ENCODE assay signal across 10 mouse cellular contexts in the genomic region with DNA sequence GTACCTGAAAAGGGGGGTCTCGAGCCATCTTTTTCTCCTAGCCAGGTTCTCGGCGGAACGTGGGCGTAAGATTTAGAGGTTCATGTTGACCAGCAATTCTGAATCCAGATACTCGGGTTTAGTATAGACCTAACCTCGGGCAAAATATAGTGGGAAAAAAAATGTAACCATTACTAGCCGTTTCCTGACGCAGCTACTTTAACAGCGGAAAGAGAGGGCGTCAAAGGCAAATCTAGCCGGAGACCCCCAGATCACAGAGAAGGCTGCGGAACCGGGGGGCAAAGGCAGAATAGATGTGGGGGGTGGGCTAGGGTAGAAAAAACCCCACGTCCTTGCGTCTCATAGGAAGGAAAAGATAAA. TPM values are rescaled to one million over a fixed set of nuclear protein-coding genes. Genes with fewer than 3 reads are reported as not detected.
DNase-seq lines count a peak whose midpoint lies in the region; ATAC-seq and TF ChIP-seq lines count a peak whose summit lies in the region.
"Had no signal": no experiment of that assay in that cellular context is flagged by ENCODE, and none has a peak within 500 bp of the region (broad histone marks: within the 10 kb centered on the region; RNA-seq: fewer than 3 reads in every experiment).

No protein-coding gene starts in this region.

- H3K27ac ChIP-seq in kidney, embryonic 14.5 days (ENCODE audit: low read depth, low read length): no peak overlapping the region
- peak overlapping the region; percentile 85 for H3K27ac ChIP-seq in embryonic facial prominence, embryonic 14.5 days (replicated peaks; ENCODE audit: low read depth, low read length)
- H3K27ac ChIP-seq in hindbrain, postnatal 0 days: peak overlapping the region; percentile 87
- peak overlapping the region; percentile 82 for H3K27ac ChIP-seq in midbrain, embryonic 15.5 days

- H3K4me2 ChIP-seq in kidney, embryonic 14.5 days (replicated peaks; ENCODE audit: low read depth, low read length): peak overlapping the region; percentile 41
- H3K4me2 ChIP-seq in embryonic facial prominence, embryonic 14.5 days (ENCODE audit: low read depth, low read length): peak overlapping the region; percentile 52
- peak overlapping the region; percentile 37 for H3K4me2 ChIP-seq in hindbrain, postnatal 0 days (ENCODE audit: low read depth, low read length)
- peak overlapping the region; percentile 55 for H3K4me2 ChIP-seq in midbrain, embryonic 15.5 days

- H3K4me3 ChIP-seq in kidney, embryonic 14.5 days (ENCODE audit: low read length): peak overlapping the region; percentile 42
- H3K4me3 ChIP-seq in embryonic facial prominence, embryonic 14.5 days (ENCODE audit: low read depth, low read length): peak overlapping the region; percentile 53
- peak overlapping the region; percentile 47 for H3K4me3 ChIP-seq in hindbrain, postnatal 0 days (ENCODE audit: low read length)
- peak overlapping the region; percentile 54 for H3K4me3 ChIP-seq in midbrain, embryonic 15.5 days

- no peak for TF ChIP-seq CTCF in hindbrain, postnatal 0 days (IDR thresholded peaks at IDR 0.05; ENCODE audit: low read depth)

- WGBS in kidney, embryonic 14.5 days: 52% methylated on average over 16 of the region's 16 CpGs
- WGBS in embryonic facial prominence, embryonic 14.5 days: 45% methylated on average over 16 of the region's 16 CpGs
- WGBS in hindbrain, postnatal 0 days: 39% methylated on average over 16 of the region's 16 CpGs
- WGBS in midbrain, embryonic 15.5 days: 39% methylated on average over 16 of the region's 16 CpGs

- H3K27me3 ChIP-seq in kidney, embryonic 14.5 days (ENCODE audit: control insufficient read depth, insufficient read depth, low read length): no peaks in the 10 kb centered on the region
- H3K27me3 ChIP-seq in embryonic facial prominence, embryonic 14.5 days (replicated peaks; ENCODE audit: control insufficient read depth, insufficient read depth, low read length): no peaks in the 10 kb centered on the region
- H3K27me3 ChIP-seq in hindbrain, postnatal 0 days (ENCODE audit: insufficient read depth, low read length): no peaks in the 10 kb centered on the region
- H3K27me3 ChIP-seq in midbrain, embryonic 15.5 days (replicated peaks): no peaks in the 10 kb centered on the region

- H3K4me1 ChIP-seq in kidney, embryonic 14.5 days (ENCODE audit: control insufficient read depth, insufficient read depth, low read length): no peaks in the 10 kb centered on the region
- H3K4me1 ChIP-seq in embryonic facial prominence, embryonic 14.5 days (ENCODE audit: control insufficient read depth, insufficient read depth, low read length): no peaks in the 10 kb centered on the region
- no peaks in the 10 kb centered on the region for H3K4me1 ChIP-seq in hindbrain, postnatal 0 days (ENCODE audit: insufficient read depth, low read length)
- H3K4me1 ChIP-seq in midbrain, embryonic 15.5 days: peaks cover 4% of the 10 kb centered on the region

- intact Hi-C loops in left cerebral cortex, postnatal 25 days (cut with DNase I): loop anchor here (5.0 kb wide), 2 partner anchors 139 to 639 kb away; no protein-coding TSS in a partner anchor

- peak overlapping the region; percentile 60; the same call in 1 of the 2 replicates for H3K9ac ChIP-seq in kidney, embryonic 14.5 days (ENCODE audit: low read depth, low read length)
- peak overlapping the region; percentile 75 for H3K9ac ChIP-seq in embryonic facial prominence, embryonic 14.5 days (ENCODE audit: low read depth, low read length)
- H3K9ac ChIP-seq in hindbrain, postnatal 0 days (replicated peaks; ENCODE audit: low read length): peak overlapping the region; percentile 73
- H3K9ac ChIP-seq in midbrain, embryonic 15.5 days: peak overlapping the region; percentile 73

- no peaks in the 10 kb centered on the region for H3K36me3 ChIP-seq in kidney, embryonic 14.5 days (ENCODE audit: control insufficient read depth, insufficient read depth, low read length)
- peaks cover 23% of the 10 kb centered on the region; the same call in 1 of the 2 replicates for H3K36me3 ChIP-seq in embryonic facial prominence, embryonic 14.5 days (ENCODE audit: control insufficient read depth, insufficient read depth, low read length)
- H3K36me3 ChIP-seq in hindbrain, postnatal 0 days (ENCODE audit: insufficient read depth, low read length): no peaks in the 10 kb centered on the region
- no peaks in the 10 kb centered on the region for H3K36me3 ChIP-seq in midbrain, embryonic 15.5 days (replicated peaks)

- no peak for ATAC-seq in kidney, embryonic 14.5 days (ENCODE audit: low FRiP score, low TSS enrichment)
- ATAC-seq in embryonic facial prominence, embryonic 14.5 days (ENCODE audit: low read depth): no peak
- no peak for ATAC-seq in hindbrain, postnatal 0 days
- ATAC-seq in midbrain, embryonic 15.5 days (replicated peaks): no peak
- ATAC-seq in granulocyte monocyte progenitor cell, adult 5-6 weeks (replicated peaks; ENCODE audit: poor library complexity, severe bottlenecking): no peak

- no peak for DNase-seq in kidney, adult 11 months
- DNase-seq in embryonic facial prominence, embryonic 14.5 days (ENCODE audit: low spot score): no peak
- no peak for DNase-seq in hindbrain, postnatal 0 days (ENCODE audit: low spot score)
- DNase-seq in left cerebral cortex, postnatal 25 days (ENCODE audit: low spot score in 2 of 2): no peak
- DNase-seq in layer of hippocampus, adult 8-10 months (ENCODE audit: low spot score in 2 of 2): no peak
- DNase-seq: kidney, adult 8-10 months had no signal

- H3K9me3 ChIP-seq in kidney, embryonic 14.5 days (ENCODE audit: control insufficient read depth, low read length): peaks cover 38% of the 10 kb centered on the region
- peaks cover 66% of the 10 kb centered on the region for H3K9me3 ChIP-seq in embryonic facial prominence, embryonic 14.5 days (ENCODE audit: control insufficient read depth, low read length)
- H3K9me3 ChIP-seq in hindbrain, postnatal 0 days (ENCODE audit: low read length): peaks cover 6% of the 10 kb centered on the region; the same call in 1 of the 2 replicates
- H3K9me3 ChIP-seq in midbrain, embryonic 15.5 days: no peaks in the 10 kb centered on the region; the same call in 1 of the 2 replicates

RNA-seq across cellular contexts. Expression of a gene that starts 58.6 kb away (rescaled TPM):
- polyA plus RNA-seq in kidney, embryonic 14.5 days (2014; fragmentation: Nextera tagmentation; extraction: Ambion mirVana): 0.35 and 0.56 TPM in 2 replicates
- 5.0 TPM in 2 replicates for polyA plus RNA-seq in embryonic facial prominence, embryonic 14.5 days (2014; fragmentation: Nextera tagmentation; extraction: Ambion mirVana)
- 1.4 and 1.9 TPM in 2 replicates for total RNA-seq in hindbrain, postnatal 0 days (2014; rRNA removed)
- polyA plus RNA-seq in hindbrain, postnatal 0 days (2015; fragmentation: Nextera tagmentation; extraction: Ambion mirVana): 0.81 and 1.3 TPM in 2 replicates
- polyA plus RNA-seq in midbrain, embryonic 15.5 days (2015; fragmentation: Nextera tagmentation; extraction: Ambion mirVana): 1.7 and 2.7 TPM in 2 replicates
- not detected in 2 replicates for total RNA-seq in granulocyte monocyte progenitor cell, adult 5-6 weeks (2014; fragmentation: Nextera tagmentation)
- not detected in 2 replicates for total RNA-seq in granulocyte monocyte progenitor cell, adult 5-6 weeks (2017)
- total RNA-seq in left cerebral cortex, postnatal 25 days (2021): under 1 TPM; 0.18 to 0.34 TPM
- total RNA-seq in layer of hippocampus, adult 8-10 months (2022): under 1 TPM in 3 of 4 experiments, not detected in 1; 0.08 to 0.13 (median 0.11) TPM
- polyA plus RNA-seq: spleen, adult 2 months had no signal
